Mouse (Mus musculus) mouse embryonic stem cell (cell line): ENCODE measurements at regions not wholly inside any gene's neighbourhood (a gene's known extent, or its start where the extent isn't known, plus 50 kb on each side); places are given as distances from the start of the nearest gene placed in this dataset.

Experiments
- in situ Hi-C, 2 experiments: fragments of 300-500 bp; cut with MboI; formaldehyde crosslinking; loops; 1 replicate in 1 of 2; 3 replicates in 1 of 2; pipeline ENCODE4 v1.14.3; 2019 to 2020; ENCODE audit warnings: low sequenced_read_pairs in 2 of 2, low pct_unique_long_range_greater_than_20kb in 1 of 2, mixed read lengths in 1 of 2; ENCODE audit not compliant: unreplicated experiment in 1 of 2

DNA sequence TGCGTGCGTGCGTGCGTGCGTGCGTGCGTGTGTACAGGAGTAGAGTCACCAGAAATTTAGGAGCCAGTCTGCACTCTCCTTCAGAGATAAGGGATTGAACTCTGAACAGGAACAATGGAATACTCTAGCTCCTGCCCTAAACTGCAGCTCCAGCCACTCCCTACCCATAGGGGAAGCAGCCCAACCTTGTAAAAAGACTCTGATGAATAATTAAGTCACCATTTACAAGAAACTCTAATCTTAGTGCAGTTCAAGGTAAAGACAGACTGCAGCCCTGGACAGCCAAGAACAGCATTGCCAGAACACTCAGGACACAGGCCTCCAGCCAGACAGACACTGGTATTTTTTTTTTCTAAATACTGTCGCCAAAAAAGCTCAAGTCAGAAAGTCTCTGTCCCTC, 198.9 kb upstream of the Trib2 start:
- in situ Hi-C loops = no loop called here

DNA sequence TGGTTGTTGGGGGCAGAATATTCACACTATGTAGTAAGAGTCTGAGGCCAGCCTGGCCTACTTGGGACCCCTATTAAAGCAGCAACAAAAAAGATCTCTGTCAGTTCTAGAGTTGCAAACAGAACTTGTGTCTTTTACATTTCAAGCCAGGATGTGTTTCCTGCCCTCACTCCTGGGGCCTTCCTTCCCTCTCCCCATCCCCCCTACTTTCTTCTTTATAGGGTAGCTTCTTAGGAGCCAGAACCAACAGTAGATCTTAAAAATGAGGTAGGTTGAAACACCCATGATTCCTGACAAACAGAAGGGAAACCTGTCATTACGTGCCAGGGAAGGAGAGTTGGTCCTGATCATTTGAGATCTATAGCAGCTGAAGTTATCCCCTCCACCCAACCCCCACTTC, 198.0 kb upstream of the Trib2 start:
- in situ Hi-C loops = no loop called here

DNA sequence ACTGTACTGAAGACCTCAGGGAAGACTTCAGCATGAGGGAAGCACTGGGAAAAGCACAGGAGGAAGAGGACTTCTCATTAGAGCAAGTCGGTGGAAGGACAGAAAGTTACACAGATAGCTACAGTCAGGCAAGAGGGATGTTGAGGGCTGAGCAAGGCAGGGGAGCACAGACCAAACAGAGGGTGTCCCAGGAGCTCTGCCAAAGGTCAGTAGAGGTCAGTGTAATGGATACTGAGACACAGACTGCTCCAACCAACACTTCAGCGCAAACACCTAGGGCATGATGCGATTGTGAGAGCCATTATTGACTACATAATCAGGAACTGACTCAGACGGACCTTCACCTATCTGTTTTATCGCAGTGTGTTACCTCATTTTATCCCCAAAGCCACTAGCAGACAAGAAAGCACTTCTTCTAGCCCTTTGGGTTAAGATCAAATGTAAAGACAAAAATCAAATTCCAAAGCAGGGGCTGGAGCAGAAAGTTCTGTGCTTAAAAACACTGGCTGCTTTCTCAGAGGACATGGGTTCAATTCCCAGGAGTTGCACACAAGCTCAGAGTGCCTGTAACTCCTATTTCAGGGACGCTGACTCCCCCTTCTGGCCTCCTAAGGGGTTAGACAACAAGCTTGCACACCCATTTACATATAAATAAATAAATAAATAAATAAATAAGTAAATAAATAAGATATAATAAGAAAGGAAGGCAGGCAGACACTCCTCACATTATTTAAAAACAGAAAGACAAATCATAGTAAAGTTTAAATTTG, 197.3 kb upstream of the Trib2 start:
- in situ Hi-C loops = no loop called here

GRCm38 (mm10) chr12:16013354-16013753, 196.6 kb upstream of the Trib2 start:
- in situ Hi-C loops = no loop called here

DNA sequence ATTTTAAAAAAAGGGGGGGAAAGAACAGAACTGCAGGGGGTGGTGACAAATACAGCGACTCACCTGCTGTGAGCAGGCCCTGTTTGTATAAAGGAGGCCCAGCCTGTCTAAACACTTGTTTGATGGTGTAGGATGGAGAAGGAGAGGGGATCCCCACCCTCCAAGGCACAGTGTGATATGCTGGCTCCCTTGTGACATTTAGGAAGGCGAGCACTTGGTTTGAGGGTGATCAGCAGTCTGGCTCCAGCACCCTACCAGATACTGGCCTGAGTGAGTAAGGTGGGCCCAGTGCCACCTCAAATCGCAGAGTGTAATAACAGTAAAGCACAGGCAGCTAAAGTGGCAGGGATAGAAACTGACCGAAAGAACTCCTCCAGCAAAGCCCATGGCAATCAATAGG, 195.4 kb upstream of the Trib2 start:
- in situ Hi-C loops = no loop called here

DNA sequence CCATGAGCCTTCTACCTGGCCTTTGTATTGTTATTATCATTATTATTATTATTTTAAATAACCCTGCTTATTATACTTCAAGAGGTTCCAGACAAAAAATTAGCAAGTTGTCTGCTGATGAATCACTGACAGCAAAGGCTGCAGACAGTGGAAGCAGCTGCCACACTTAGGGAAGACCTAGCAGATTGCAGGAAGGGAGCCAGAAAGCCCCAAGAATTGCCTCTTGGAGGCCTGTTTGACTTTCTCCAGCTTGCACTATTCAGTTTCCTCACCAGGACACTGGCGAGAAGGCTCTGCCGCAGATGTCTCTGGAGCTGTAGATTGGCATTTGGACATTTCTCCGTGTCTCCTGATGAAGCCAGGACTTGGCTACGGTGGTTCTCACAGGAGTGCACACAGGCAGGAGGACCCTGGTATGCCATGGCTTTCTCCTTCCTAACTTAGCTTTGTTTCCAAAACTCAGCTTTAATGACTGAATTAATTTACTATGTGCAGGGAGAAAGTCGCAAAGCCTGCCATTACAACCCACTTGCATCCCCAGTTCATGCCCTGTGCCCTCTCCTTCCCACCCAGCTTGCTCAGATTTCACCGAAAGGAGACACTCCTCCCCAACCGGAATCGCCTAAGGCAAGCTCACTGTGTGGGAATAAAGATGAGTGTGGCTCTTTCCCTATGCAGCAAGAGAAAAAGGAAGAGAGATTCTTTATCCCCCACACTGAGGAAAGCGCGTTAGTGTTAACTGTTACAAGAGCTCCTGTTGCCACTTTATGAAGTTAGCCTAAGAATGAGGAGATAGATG, 193.3 kb upstream of the Trib2 start:
- in situ Hi-C loops = no loop called here

DNA sequence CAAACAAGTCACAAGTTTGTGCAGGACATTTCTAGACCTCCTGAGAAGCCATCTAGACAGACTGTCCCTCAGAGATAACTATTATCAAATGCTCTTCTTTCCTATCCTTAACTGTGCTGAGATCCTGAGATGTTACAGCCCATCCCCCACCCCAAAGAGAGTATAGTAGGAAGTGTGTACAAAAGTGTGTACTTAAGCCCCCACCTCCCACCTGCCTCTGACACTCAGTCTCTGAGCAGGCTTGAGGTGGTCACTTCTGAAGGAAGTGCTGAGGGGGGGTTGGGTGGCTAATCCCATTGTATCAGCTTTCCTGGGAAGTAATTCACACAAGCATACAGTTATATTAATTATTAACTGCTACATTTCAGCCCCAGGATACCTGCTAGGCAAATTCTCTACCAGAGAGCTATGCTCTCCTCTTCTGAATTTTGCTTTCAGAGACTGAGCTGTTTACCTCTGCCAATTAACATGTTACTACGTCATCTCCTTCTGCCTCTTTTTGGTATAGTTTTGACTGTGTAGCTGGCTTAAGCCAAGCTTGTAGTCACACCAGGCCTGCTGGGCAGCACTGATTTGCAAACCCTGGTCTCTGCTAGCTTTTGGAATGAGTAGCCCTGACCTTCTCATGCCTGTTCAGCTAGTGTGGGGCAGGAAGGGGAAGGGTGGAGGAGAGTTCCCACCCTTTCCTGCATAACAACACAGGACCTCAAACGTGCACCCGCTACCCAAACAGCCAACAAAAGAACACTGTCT, 192.2 kb upstream of the Trib2 start:
- in situ Hi-C loops = no loop called here

GRCm38 (mm10) chr12:16008261-16008660, 191.5 kb upstream of the Trib2 start:
- in situ Hi-C loops = no loop called here

GRCm38 (mm10) chr12:16006688-16007087, 190.0 kb upstream of the Trib2 start:
- in situ Hi-C loops = no loop called here

GRCm38 (mm10) chr12:16006286-16006685, 189.6 kb upstream of the Trib2 start:
- in situ Hi-C loops = no loop called here

- in situ Hi-C loops = no loop called here
Measured at GRCm38 (mm10) chr12:16001811-16002210, 185.1 kb upstream of the Trib2 start.

DNA sequence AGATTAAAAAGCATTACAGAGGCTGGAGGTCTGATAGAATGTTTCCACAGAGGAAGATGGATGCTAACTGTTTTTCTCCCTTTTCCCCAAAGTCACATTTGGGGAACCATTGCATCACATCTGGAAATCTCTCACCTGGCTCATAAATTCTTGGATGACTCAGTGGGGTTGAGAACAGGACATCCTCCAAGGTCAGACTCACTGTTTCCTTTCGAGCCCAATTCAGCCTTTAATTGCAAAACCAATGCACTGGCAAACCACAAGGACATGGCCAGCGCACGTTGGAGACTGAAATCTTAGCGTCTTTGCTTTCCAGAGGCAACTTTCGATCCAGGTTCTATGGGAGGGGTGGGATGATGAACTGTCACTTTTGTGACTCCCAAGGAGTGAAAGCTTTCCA, 184.5 kb upstream of the Trib2 start:
- in situ Hi-C loops = no loop called here

- in situ Hi-C loops = no loop called here
Measured at GRCm38 (mm10) chr12:15998331-15998730, 181.6 kb upstream of the Trib2 start.

- in situ Hi-C loops = no loop called here
Measured at GRCm38 (mm10) chr12:15993866-15994265, 177.1 kb upstream of the Trib2 start.

- in situ Hi-C loops = no loop called here
Measured at GRCm38 (mm10) chr12:15986351-15986750, 169.6 kb upstream of the Trib2 start.

DNA sequence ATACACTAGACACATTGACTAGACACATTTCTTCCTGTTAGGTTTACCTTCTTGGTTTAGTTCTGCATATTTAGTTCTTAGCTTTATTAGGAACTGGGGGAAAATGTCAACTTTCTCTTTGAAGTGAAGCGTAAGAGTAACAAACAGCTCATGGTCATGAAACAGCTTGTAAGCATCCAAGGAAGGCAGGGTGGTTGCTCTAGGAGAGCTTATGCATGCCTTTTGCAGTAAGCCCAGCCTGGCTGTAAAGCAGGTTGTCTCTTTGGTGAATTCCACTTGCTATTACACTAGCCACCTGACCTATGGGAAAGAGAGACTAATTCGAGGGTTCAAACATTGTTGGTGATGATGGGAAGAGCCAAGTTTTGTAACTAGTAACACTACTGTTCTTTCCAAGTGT, 168.9 kb upstream of the Trib2 start:
- in situ Hi-C loops = no loop called here

DNA sequence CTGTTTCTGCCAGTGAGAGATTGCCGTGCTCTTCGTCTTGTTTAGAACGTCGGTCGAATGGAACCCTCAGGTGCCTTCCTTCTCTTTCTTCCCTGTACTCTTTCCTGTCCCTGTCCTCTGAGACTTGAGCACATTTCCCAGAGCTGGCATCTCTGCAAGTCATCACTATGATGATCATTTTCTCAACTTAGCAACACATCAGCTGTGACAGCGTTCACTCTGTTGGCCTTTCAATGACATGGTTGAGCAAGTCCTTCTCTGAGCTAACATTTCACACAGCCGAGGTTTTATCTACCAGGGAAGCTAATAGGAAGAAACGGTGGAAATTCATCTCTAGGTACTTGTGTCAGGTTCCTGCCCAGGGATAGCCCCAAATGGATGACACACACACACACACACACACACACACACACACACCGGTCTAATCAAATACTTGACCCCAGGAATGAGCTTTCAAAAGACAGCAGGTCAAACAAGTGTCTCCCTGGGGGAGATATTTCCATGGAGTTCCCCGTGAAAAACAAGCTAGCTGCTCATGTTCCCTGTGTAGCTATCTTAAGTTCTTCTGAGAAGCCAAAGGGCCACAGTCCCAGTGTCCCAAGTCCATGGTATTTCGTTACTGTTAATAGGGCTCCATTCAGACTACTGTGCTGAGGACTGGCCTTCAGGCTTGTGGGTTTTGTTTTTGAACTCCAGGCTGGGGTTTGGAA, 167.0 kb upstream of the Trib2 start:
- in situ Hi-C loops = no loop called here

- in situ Hi-C loops = no loop called here
Measured at GRCm38 (mm10) chr12:15981741-15982140, 165.0 kb upstream of the Trib2 start.

DNA sequence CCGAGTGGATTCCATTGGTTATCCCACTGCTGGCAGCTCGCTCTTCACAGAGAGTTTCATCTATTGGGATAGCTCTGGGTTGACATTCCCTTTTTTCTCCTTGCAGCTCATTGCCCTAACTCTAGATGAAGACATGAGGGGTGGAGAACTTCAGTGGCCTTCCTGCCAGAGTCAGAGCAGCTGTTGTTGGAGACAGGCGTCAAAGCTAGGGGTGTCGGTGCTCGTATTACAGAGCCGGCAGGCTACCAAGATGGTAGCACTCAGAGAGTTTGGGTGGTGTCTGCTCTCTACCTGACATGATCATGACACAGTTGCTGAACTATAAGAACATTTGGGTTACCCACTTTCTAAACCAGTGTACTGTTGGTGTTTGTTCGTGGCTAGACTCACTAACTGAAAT, 162.5 kb upstream of the Trib2 start:
- in situ Hi-C loops = no loop called here
